Mouse (Mus musculus) lung, embryonic 15.5 days (tissue): ENCODE data around the gene Pptc7. TPM values are rescaled to one million over a fixed set of nuclear protein-coding genes. Genes with fewer than 3 reads are reported as not detected.

ENCODE experiments used
- ATAC-seq: fragments of 200-750 bp; cut with Nextera tagmentation; 2 replicates; pipeline ENCODE4 v1.8.0; 2017; ENCODE audit warnings: moderate number of reproducible peaks, borderline replicate concordance; ENCODE audit not compliant: low FRiP score, low TSS enrichment; ENCODE audit errors: extremely low read depth
- H3K27ac ChIP-seq: fragments of 300-500 bp; sonication (generic); 2 replicates; pipeline ENCODE4 v1.5.1; 2015; ENCODE audit warnings: moderate library complexity, mild to moderate bottlenecking, inconsistent platforms
- H3K27me3 ChIP-seq: fragments of 300-500 bp; sonication (generic); 2 replicates; pipeline ENCODE4 v1.6.1; 2015; ENCODE audit warnings: inconsistent platforms
- H3K36me3 ChIP-seq: fragments of 300-500 bp; sonication (generic); 2 replicates; pipeline ENCODE4 v1.6.1; 2015; ENCODE audit warnings: inconsistent platforms
- H3K4me1 ChIP-seq: fragments of 300-500 bp; sonication (generic); 2 replicates; pipeline ENCODE4 v1.6.1; 2015; ENCODE audit warnings: inconsistent platforms
- H3K4me2 ChIP-seq: fragments of 300-500 bp; sonication (generic); 2 replicates; pipeline ENCODE4 v1.6.1; 2015; ENCODE audit warnings: inconsistent platforms, mild to moderate bottlenecking, moderate library complexity
- H3K4me3 ChIP-seq: fragments of 300-500 bp; sonication (generic); 2 replicates; pipeline ENCODE4 v1.5.1; 2015; ENCODE audit warnings: mild to moderate bottlenecking, inconsistent platforms
- H3K9ac ChIP-seq: fragments of 300-500 bp; sonication (generic); 2 replicates; pipeline ENCODE4 v1.6.1; 2015; ENCODE audit warnings: inconsistent platforms
- H3K9me3 ChIP-seq: fragments of 300-500 bp; sonication (generic); 2 replicates; pipeline ENCODE4 v1.6.1; 2016; ENCODE audit warnings: inconsistent platforms
- WGBS: fragments of 180-500 bp; shearing (Covaris S2); methylation state at CpG from one replicate; pipeline ENCODE4 v1.1.7; 2015; 5-methylcytosine and 5-hydroxymethylcytosine counted together
- polyA plus RNA-seq: library from polyadenylated mRNA; unstranded; fragments of >200 nt; fragmentation: Nextera tagmentation; extraction: Ambion mirVana; gene quantifications from 2 replicates; pipeline ENCODE4 v1.2.1, GENCODE M21; 2015

The Pptc7 gene
- polyA plus RNA-seq, 1 experiment from 2014 or later, result 8.7 TPM

- WGBS, result 90% methylated on average over 7 of the region's 7 CpGs
Observed at GRCm38 (mm10) chr5:122247934-122248333, 36.2 kb upstream of the Pptc7 start.

GRCm38 (mm10) chr5:122249281-122249680 lies 34.9 kb upstream of the Pptc7 start:
- Histone ChIP-seq H3K27me3 (no peaks in the 10 kb centered on the region), H3K27ac (no peak overlapping the region), H3K36me3 (peaks cover 17% of the 10 kb centered on the region; the same call in 1 of the 2 replicates), H3K9me3 (no peaks in the 10 kb centered on the region), H3K4me3 (no peak overlapping the region), H3K4me2 (no peak overlapping the region), H3K4me1 (no peaks in the 10 kb centered on the region), H3K9ac (no peak overlapping the region)
- WGBS, result 89% methylated on average over 4 of the region's 4 CpGs
- ATAC-seq, result no peak

More at GRCm38 (mm10) chr5:122247934-122248333, 36.2 kb upstream of the Pptc7 start:
- Histone ChIP-seq H3K27ac (no peak overlapping the region), H3K4me1 (no peaks in the 10 kb centered on the region), H3K4me2 (no peak overlapping the region), H3K36me3 (peaks cover 17% of the 10 kb centered on the region; the same call in 1 of the 2 replicates), H3K27me3 (no peaks in the 10 kb centered on the region), H3K9ac (no peak overlapping the region), H3K4me3 (no peak overlapping the region), H3K9me3 (no peaks in the 10 kb centered on the region)
- ATAC-seq, result no peak

- 93% methylated on average over 17 of the region's 17 CpGs for WGBS
- peaks cover 39% of the 10 kb centered on the region for H3K36me3 ChIP-seq
Observed at GRCm38 (mm10) chr5:122251895-122252606, 32.1 kb upstream of the Pptc7 start.

GRCm38 (mm10) chr5:122258027-122258741 lies 26.0 kb upstream of the Pptc7 start:
- Histone ChIP-seq H3K27me3 (no peaks in the 10 kb centered on the region), H3K4me1 (0 out of 2 replicates have a peak, but pooled peaks cover 5% of the 10 kb centered on the region), H3K27ac (no peak overlapping the region), H3K36me3 (peaks cover 27% of the 10 kb centered on the region), H3K4me2 (no peak overlapping the region), H3K9me3 (no peaks in the 10 kb centered on the region), H3K4me3 (no peak overlapping the region), H3K9ac (no peak overlapping the region)
- no peak for ATAC-seq
- WGBS, result 57% methylated on average over 6 of the region's 6 CpGs

More at GRCm38 (mm10) chr5:122251895-122252606, 32.1 kb upstream of the Pptc7 start:
- no peak for ATAC-seq
- Histone ChIP-seq H3K4me2 (no peak overlapping the region), H3K4me3 (no peak overlapping the region), H3K27me3 (no peaks in the 10 kb centered on the region), H3K27ac (no peak overlapping the region), H3K9ac (no peak overlapping the region), H3K9me3 (no peaks in the 10 kb centered on the region), H3K4me1 (no peaks in the 10 kb centered on the region)

- Histone ChIP-seq H3K36me3 (peaks cover 4% of the 10 kb centered on the region), H3K9ac (no peak overlapping the region), H3K4me3 (no peak overlapping the region), H3K27ac (no peak overlapping the region), H3K4me2 (no peak overlapping the region), H3K4me1 (peaks cover 14% of the 10 kb centered on the region), H3K9me3 (no peaks in the 10 kb centered on the region), H3K27me3 (no peaks in the 10 kb centered on the region)
- 56% methylated on average over 7 of the region's 7 CpGs for WGBS
- ATAC-seq, result no peak
Observed at GRCm38 (mm10) chr5:122262104-122262503, 22.1 kb upstream of the Pptc7 start.

GRCm38 (mm10) chr5:122263933-122264905 lies 19.9 kb upstream of the Pptc7 start, which contains the start of gene Tctn1:
Gene Tctn1 (minus strand): TSS chr5:122264460.
- Histone ChIP-seq H3K27me3 (no peaks in the 10 kb centered on the region), H3K4me1 (peaks cover 14% of the 10 kb centered on the region), H3K4me2 (peak within 1 kb of the TSS; percentile 83), H3K4me3 (peak within 1 kb of the TSS; percentile 76), H3K27ac (0 out of 2 replicates have a peak within 1 kb of the TSS, but pooled peaks have one; percentile 27), H3K36me3 (no peaks in the 10 kb centered on the region; the same call in 1 of the 2 replicates), H3K9ac (peak within 1 kb of the TSS; percentile 81), H3K9me3 (no peaks in the 10 kb centered on the region)
- peak; percentile 99 for ATAC-seq
- WGBS, result 1% methylated on average over 49 of the region's 49 CpGs

- peak overlapping the region; percentile 83; the same call in 1 of the 2 replicates for H3K4me2 ChIP-seq
- 57% methylated on average over 3 of the region's 3 CpGs for WGBS
- ATAC-seq, result no peak
- no peak overlapping the region for H3K27ac ChIP-seq
- H3K4me3 ChIP-seq, result no peak overlapping the region; the same call in 1 of the 2 replicates
- H3K9ac ChIP-seq, result no peak overlapping the region
- peaks cover 14% of the 10 kb centered on the region for H3K4me1 ChIP-seq
- no peaks in the 10 kb centered on the region for H3K27me3 ChIP-seq
- no peaks in the 10 kb centered on the region for H3K36me3 ChIP-seq
- no peaks in the 10 kb centered on the region for H3K9me3 ChIP-seq
Observed at GRCm38 (mm10) chr5:122265187-122265586, 19.0 kb upstream of the Pptc7 start.

- Histone ChIP-seq H3K36me3 (no peaks in the 10 kb centered on the region), H3K27me3 (no peaks in the 10 kb centered on the region), H3K9me3 (no peaks in the 10 kb centered on the region), H3K4me2 (no peak overlapping the region), H3K4me3 (no peak overlapping the region), H3K4me1 (peaks cover 14% of the 10 kb centered on the region), H3K9ac (no peak overlapping the region), H3K27ac (no peak overlapping the region)
- ATAC-seq, result no peak
- WGBS, result 83% methylated on average over 2 of the region's 2 CpGs
Observed at GRCm38 (mm10) chr5:122265942-122266341, 18.2 kb upstream of the Pptc7 start.

GRCm38 (mm10) chr5:122267136-122267535 lies 17.0 kb upstream of the Pptc7 start:
- whole genome bisulfite sequencing, result 69% methylated on average over 7 of the region's 7 CpGs
- Histone ChIP-seq H3K4me3 (no peak overlapping the region), H3K36me3 (no peaks in the 10 kb centered on the region), H3K4me1 (peaks cover 14% of the 10 kb centered on the region), H3K9me3 (no peaks in the 10 kb centered on the region), H3K27ac (no peak overlapping the region), H3K9ac (no peak overlapping the region), H3K4me2 (no peak overlapping the region), H3K27me3 (no peaks in the 10 kb centered on the region)
- no peak for ATAC-seq

GRCm38 (mm10) chr5:122267899-122268298 lies 16.3 kb upstream of the Pptc7 start:
- no peak for ATAC-seq
- WGBS, result 26% methylated on average over 5 of the region's 5 CpGs

More at GRCm38 (mm10) chr5:122267899-122268298, 16.3 kb upstream of the Pptc7 start:
- no peaks in the 10 kb centered on the region for H3K27me3 ChIP-seq
- H3K9me3 ChIP-seq, result no peaks in the 10 kb centered on the region
- H3K36me3 ChIP-seq, result no peaks in the 10 kb centered on the region
- no peak overlapping the region for H3K9ac ChIP-seq
- H3K4me2 ChIP-seq, result no peak overlapping the region
- H3K27ac ChIP-seq, result no peak overlapping the region
- H3K4me3 ChIP-seq, result no peak overlapping the region
- peaks cover 13% of the 10 kb centered on the region for H3K4me1 ChIP-seq
